Mouse (Mus musculus) ES-E14 (cell line): ENCODE data around the gene Myo1g.

Source experiments
- HCFC1 ChIP-seq: IDR thresholded peaks from 2 replicates; pipeline ENCODE4 v1.6.1; 2012; ENCODE audit warnings: low read length, inconsistent platforms, borderline replicate concordance; ENCODE audit not compliant: insufficient read depth
- MAFK ChIP-seq: IDR thresholded peaks from 2 replicates; pipeline ENCODE4 v1.6.1; 2014; ENCODE audit warnings: mild to moderate bottlenecking, low read depth, low read length, inconsistent platforms; ENCODE audit not compliant: insufficient read depth
- ZNF384 ChIP-seq: IDR thresholded peaks from 2 replicates; pipeline ENCODE4 v1.6.1; 2012; ENCODE audit warnings: low read depth, low read length, inconsistent platforms

DNA sequence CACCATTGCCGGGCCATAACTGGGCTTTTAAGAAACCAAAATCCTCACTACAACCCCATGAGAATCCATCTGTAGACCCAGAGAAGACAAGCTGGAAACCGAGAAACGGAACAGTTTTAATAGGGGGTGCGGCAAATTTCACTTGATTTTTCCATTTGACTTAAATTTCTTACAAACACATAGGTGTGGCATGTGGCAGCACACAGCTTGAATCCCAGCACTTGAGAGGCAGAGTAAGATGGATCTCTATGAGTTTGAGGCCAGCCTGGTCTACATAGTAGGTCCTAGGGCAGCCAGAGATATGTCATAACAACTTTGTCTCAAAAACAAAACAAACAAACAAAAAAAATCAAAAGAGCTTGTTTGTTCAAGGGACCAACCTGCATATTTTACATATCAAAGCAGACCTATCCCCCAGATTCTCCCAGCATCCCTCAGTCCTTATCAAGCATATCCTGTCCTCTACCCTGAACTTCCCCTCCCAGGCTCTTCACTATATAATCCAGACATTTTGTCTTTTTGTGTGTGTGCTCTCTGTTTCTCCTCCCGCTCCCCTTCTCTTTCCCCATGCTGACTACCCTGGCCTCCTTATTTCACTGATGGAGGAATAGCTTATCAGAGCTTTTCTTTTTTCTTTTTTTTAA is 32.6 kb downstream of the Myo1g start:
- no peak for TF ChIP-seq ZNF384
- TF ChIP-seq MAFK = no peak
- TF ChIP-seq HCFC1 = no peak
